Mouse (Mus musculus) lung, adult 18-20 months (tissue): ENCODE measurements around the gene Heg1.

Experiments
- DNase-seq, 2 experiments: peaks; one replicate each; pipeline ENCODE4 v3.0.0; 2022; ENCODE audit warnings: mixed read lengths in 2 of 2

Gene Heg1

DNA sequence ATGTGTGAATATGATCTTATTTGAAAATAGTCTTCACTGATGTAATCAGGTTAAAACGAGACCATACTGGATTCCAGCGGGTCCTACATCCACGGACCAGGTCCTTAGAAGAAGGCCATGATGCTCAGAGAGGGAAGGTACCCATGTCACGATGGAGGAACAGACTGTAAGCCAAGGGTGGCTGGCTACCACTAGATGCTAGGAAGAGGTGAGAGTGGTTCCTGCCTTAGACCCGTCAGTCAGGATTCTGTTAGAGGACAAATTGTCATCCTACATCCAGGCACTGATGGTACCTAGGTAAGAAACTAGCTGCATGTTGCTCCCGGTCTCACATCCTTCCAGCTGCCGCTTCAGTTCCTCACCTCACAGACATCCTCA lies 6.9 kb upstream of the Heg1 start:
- no peak for DNase-seq

- DNase-seq: peak; percentile 79 to 90
Observed at GRCm38 (mm10) chr16:33677901-33678300, 6.3 kb upstream of the Heg1 start.

GRCm38 (mm10) chr16:33680271-33680670 lies 3.9 kb upstream of the Heg1 start:
- no peak for DNase-seq

GRCm38 (mm10) chr16:33680816-33681215 lies 3.4 kb upstream of the Heg1 start:
- DNase-seq: peak; percentile 53 to 72

GRCm38 (mm10) chr16:33681661-33682060 lies 2.5 kb upstream of the Heg1 start:
- no peak for DNase-seq

GRCm38 (mm10) chr16:33682651-33683050 lies 1.5 kb upstream of the Heg1 start:
- no peak for DNase-seq

DNA sequence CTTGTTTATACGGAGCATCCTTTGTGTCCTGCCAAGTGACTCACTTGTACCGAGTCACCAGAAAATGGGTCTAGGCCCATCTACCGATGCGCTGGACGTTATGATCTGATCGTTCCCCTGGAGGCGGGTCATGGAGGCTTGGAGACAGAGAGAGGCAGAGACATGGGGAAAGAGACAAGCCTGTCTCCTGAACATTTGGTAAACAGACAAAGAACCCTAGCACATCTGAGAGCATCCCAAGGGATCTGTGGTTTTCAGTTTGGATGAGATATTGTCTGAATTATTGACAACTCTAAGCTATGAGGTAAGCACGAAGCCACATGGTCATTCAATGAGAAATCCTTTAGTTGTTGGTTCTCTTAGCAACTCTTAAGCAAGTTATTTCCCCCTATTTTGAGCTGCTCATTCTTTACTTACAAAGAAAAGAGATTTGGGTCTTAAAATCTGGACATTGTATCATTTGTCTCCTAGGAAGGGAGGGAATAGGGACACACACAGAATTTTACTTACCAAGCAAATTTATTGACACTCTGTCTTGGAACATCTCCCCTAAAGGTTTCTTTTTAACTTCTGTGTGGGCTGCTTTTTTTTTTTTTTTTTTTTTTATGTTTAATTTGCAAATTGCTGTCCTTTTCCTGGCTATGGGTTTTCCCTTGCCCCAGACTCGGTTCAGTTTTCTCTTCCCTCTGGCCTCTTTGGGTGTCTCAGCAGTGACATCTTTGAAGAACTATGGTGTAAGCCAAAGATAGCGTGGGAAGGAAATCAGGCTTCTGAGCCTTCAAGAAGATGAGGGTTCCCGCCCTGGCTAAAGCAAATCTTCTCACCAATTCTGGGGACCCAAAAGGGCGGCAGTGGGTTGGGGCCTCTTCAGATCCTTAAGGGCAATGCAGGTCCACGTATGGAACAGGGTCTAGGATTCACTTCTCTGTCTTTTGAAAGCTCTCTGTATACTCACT lies 686 bp upstream of the Heg1 start:
- no peak for DNase-seq

- DNase-seq: peak in 1 of 2 experiments; percentile 29
Observed at GRCm38 (mm10) chr16:33684703-33685701, 832 bp downstream of the Heg1 start.

DNA sequence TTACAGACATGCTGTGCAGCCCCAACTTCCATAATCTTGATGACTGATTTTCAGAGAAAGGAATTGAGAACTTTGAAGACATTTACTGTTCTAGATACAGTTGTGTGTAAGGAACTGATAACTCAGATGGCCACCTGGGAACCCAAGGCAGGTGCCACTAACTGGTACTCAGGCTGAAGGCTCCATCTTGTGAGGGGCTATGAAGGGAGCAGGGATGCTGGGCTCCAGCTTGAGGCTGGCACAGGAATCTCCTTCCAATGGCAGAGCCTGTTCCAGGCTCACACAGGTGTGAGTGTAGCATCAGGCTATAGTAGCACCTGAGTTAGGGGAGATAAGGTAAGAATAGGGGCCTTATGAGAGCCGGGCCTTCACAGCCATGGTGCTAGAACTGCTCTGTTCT lies 1.9 kb downstream of the Heg1 start:
- DNase-seq: no peak

GRCm38 (mm10) chr16:33687724-33688123 lies 3.6 kb downstream of the Heg1 start:
- DNase-seq: no peak

DNA sequence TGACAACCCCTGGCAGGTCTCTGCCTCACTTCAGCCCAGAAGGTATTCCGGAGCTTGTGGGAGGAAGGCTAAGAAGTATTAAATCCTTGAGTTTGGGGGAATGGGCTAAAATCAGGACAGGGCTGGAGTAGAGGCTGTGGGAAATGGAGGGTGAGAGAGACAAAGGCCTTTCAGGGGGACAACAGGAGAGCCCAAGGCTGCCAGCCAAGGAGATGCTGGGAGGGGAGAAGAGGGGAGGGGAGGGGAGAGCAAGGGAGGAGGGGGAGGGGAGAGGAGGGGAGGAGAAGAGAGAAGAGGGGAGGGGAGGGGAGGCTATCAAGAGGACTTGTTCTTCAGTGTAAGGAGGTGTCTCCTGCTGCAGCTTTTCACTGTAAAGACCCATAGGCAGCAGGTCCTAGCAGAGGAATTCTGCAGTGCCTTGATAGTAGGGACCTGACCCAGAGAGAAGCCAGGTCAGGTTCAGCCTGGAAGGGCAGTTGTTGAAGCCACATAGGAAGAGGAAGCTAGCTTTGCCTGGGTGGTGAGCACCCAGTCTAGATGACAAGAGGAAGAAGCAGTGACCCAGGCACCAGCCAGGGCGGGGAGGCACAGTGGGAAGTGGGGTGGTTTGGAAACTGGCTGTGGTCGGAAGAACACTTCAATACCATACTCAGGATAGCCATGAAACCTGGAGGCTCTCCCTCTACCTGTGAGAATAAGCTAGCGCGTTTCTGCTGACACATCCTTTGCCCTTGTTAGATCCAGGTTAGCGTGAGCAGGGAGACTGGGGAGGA lies 7.0 kb downstream of the Heg1 start:
- DNase-seq: peak; percentile 51 to 56

DNA sequence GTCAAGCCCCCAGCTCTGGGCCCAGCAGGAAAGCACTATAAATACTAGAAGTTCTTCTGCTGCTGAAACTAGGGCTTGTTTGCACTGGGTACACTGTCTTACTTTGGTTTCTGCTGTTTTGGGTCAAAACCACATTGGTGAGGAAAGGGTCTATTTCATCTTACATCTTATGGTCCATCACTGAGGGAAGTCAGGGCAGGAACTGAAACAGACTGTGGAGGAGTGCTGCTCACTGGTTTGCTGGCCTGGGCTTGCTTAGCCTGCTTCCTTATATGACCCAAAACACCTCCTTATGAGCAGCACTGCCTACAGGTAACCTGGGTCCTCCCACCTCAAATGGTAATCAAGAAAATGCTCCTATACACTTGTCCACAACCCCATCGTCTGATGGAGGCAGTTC lies 9.4 kb downstream of the Heg1 start:
- DNase-seq: no peak

DNA sequence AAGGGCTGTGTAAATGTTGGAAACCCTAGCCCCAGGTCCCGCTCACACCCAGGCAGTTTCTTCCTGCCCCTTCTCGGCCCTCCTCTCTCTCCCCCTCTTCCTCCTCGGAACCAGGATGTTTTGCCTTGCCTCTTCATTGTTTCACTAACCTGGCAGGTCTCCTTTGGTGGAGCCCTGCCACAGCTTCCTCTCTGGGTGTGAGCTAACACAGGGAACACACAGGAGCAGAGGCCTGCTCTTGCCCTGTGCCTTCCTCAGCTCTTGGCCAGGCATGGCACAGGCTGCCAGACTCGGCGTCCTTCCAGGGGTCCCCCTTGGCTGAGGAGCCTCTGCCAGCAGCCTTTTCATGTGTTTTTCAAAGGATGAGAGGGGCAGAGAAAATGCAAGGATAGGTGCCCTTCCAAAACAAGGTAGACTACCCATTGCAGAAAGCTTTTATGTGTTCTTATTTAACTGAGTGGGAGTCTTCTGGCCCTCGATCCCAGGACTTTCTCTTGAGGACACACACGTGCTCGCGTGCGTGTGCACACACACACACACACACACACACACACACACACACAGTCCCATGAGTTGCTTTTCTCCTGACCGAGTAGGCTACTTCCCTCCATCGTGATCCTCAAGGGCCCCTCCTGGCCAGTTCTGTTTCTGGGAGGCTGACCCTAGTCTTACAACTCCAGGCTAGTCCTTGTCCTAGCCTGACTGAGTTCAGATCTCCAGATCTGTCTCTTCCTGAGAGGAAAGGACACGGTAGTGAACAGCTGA lies 12.8 kb downstream of the Heg1 start:
- peak; percentile 77 to 83 for DNase-seq

DNA sequence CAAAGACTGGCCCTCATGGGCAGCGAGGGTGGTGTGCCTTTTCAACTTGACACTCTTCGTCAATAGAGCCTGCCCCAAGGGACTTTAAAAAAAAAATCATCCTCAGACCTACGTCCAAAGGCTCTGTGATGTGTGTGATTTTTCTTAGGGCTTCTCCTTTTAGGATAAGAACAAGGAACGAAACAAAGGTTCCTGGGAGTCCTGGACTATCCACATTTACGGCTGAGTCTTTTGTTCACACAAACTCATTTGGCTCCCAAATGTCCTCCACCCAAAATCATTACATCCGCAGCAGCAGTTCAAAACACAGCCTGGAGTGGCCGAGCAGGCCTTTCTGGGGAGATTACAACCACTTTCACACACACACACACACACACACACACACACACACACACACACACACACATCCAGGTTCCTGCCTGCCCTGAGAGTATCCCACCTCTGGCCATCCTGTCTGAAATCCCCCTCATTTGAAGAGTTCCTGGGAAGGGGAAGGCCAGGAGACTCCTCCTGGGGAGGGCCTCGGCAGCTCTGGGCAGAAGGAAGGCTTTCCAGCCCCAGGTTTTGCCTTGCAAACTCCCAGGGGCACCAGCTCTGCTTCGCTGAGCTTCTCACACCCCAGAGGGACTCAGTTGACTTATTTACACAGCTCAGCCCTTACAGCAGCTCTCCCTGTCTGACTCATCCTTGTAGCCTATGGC lies 13.6 kb downstream of the Heg1 start:
- peak in 1 of 2 experiments; percentile 31 for DNase-seq

DNA sequence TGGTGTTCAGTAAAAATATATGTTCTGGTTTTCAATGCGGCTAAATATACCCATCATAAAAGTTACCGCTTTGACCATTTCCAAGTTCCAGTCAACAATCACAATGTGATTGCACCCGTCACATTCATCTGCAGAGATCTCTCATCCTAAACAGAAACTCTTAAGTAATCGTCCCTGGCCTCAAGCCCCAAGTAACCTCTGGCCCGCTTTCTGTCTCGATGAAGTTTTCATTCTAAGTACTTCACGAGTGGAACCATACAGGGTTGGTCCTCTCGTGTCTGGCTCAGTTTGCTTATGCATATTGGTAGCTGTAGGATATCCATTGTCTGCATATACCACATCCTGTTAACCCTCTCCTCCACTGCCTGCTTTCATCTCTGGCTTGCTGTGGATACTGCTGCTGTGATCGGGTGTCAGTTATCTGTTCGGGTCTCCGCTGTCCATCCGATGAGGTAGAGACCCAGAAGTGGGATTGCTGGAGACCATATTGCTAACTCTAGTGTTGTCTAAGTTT lies 14.2 kb downstream of the Heg1 start:
- DNase-seq: peak in 1 of 2 experiments; percentile 34

- no peak for DNase-seq
Observed at GRCm38 (mm10) chr16:33700584-33700983, 16.4 kb downstream of the Heg1 start.

GRCm38 (mm10) chr16:33701872-33702271 lies 17.7 kb downstream of the Heg1 start:
- no peak for DNase-seq

DNA sequence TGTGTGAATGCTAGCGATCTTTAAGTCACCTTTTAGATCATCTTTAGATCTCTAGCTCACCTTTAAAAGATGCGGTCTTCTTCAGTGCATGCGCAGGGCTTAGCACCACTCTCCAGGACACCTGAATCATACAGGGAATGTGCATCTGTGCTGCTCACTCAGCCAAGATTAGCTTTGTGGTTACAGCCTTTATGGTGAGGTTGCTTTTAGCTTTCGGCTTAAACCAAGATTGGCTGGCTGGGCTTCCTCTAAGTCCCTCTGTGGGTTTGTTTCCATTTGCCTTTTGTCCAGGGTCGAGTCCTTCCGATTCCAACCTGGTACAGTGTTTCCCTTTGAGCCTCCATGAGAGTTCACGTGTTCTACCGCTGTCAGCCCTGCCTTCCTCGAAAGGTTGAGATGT lies 20.1 kb downstream of the Heg1 start:
- DNase-seq: no peak

- no peak for DNase-seq
Observed at GRCm38 (mm10) chr16:33705258-33705657, 21.1 kb downstream of the Heg1 start.

DNA sequence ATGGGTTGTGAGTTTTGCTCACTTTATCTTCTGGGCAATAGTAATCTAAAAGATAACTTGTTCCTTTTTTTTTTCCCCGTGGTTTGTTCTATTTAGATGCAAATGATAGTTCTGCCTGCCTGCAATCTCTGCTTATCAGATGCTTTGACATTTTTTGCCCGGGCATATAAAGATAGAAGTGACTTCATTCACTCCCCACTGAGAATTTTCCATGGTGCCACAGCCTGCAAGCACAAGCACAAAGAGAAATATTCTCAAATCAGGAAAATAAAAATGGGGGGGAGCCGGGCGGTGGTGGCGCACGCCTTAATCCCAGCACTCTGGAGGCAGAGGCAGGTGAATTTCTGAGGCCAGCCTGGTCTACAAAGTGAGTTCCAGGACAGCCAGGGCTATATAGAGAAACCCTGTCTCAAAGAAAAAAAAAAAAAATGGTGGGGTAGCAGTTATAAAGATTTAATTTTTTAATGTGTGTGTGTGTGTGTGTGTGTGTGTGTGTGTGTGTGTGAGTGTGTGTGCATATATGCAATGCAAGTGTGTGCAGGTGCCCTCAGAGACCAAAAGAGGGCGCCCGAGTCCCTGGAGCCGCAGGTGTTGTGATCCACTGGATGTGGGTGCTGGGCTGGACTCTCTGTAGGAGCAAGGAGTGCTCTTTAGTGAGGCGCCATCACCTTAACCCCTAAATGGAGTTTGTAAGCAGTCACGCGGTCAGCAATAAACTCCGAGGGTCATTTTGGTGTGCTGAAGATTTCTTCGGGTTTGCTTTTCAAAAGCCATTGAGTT lies 22.1 kb downstream of the Heg1 start:
- no peak for DNase-seq
